Mouse (Mus musculus) myocyte (in vitro differentiated cells): ENCODE results near the gene Slc25a13.

Source experiments
- CEBPB ChIP-seq: IDR thresholded peaks from 2 replicates; pipeline ENCODE4 v1.6.1; 2011; ENCODE audit warnings: mild to moderate bottlenecking, moderate library complexity; ENCODE audit not compliant: poor library complexity, insufficient read depth, severe bottlenecking
- E2F4 ChIP-seq: IDR thresholded peaks from one replicate; pipeline ENCODE4 v1.6.1; 2011; ENCODE audit warnings: mild to moderate bottlenecking, control low read depth, moderate library complexity; ENCODE audit not compliant: insufficient read depth
- MAX ChIP-seq: IDR thresholded peaks from one replicate; pipeline ENCODE4 v1.6.1; 2011; ENCODE audit warnings: low read depth, mild to moderate bottlenecking, control low read depth
- POLR2A ChIP-seq: IDR thresholded peaks from one replicate; pipeline ENCODE4 v1.6.1; 2011; ENCODE audit warnings: low read depth, mild to moderate bottlenecking, control low read depth, moderate library complexity; ENCODE audit not compliant: insufficient read length
- POLR2AphosphoS2 ChIP-seq: IDR thresholded peaks from one replicate; pipeline ENCODE4 v1.6.1; 2011; ENCODE audit warnings: low read depth, control low read depth; ENCODE audit not compliant: insufficient read length
- TCF12 ChIP-seq: IDR thresholded peaks from one replicate; pipeline ENCODE4 v1.6.1; 2011; ENCODE audit warnings: mild to moderate bottlenecking, control low read depth; ENCODE audit not compliant: poor library complexity, insufficient read depth, severe bottlenecking
- USF1 ChIP-seq: IDR thresholded peaks from one replicate; pipeline ENCODE4 v1.6.1; 2011; ENCODE audit warnings: low read depth, mild to moderate bottlenecking, control low read depth, moderate library complexity

GRCm38 (mm10) chr6:6192413-6192812, 24.6 kb downstream of the Slc25a13 start:
- no peak for TF ChIP-seq E2F4
- no peak for TF ChIP-seq CEBPB
- no peak for TF ChIP-seq USF1
- no peak for TF ChIP-seq POLR2A
- no peak for TF ChIP-seq MAX
- TF ChIP-seq POLR2AphosphoS2 = no peak
- no peak for TF ChIP-seq TCF12
